Mouse (Mus musculus): ENCODE data around the gene Dcun1d1. TPM values are rescaled to one million over a fixed set of nuclear protein-coding genes. Genes with fewer than 3 reads are reported as not detected.

The Dcun1d1 gene
- total and polyA plus RNA-seq, 3 experiments = 32.6 to 72.4 (median 42.3) TPM

DNA sequence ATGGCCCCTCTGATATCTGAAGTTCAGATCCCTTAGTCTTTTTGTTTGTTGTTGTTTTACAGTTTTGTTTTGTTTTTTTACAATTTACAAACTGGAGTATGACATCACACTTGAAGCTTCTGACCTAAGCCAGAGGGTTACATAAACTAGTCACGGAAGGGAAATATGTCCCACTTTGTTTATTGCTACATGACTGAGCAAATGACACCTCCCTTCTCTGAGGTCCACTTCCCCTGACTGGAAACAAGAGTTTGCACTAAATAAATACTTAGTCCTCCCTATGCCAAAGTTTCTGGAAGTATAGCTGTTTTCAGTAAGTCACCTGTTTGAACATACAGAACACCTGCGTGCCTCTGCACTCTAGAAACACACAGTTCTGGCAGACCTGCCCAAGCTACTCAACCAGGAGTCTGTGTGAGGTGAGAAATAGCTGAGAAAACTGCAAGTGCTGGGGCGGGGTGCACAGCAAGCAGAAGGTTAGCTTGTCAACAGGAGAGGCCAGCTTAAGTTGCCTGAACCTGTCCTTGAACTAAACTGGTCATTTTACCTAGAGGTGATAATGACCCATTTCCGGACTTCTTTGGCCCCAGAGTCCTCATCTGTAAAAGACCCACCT lies 3.4 kb upstream of the Dcun1d1 start:
- Histone ChIP-seq H3K4me3 (replicated peaks in 1 of 3; ENCODE audit: low read depth in 2 of 3, low read length in 2 of 3, poor library complexity in 1 of 3) (no peak overlapping the region), H3K79me2 (replicated peaks; ENCODE audit: control insufficient read depth, extremely low read depth, insufficient read depth, poor library complexity, severe bottlenecking) (no peaks in the 10 kb centered on the region), H3K36me3 (replicated peaks in 1 of 2; ENCODE audit: control insufficient read depth in 1 of 2, insufficient read depth in 1 of 2, low read length in 1 of 2) (peaks cover 13 to 54% of the 10 kb centered on the region in 2 experiments), H3K4me2 (ENCODE audit: insufficient read depth, low read depth, poor library complexity, severe bottlenecking) (no peak overlapping the region), H3K9ac (ENCODE audit: insufficient read depth, low read depth) (no peak overlapping the region), H3K27ac (ENCODE audit: insufficient read depth, low read depth) (no peak overlapping the region), H3K9me3 (replicated peaks; ENCODE audit: low read length) (no peaks in the 10 kb centered on the region), H3K27me3 (replicated peaks) (no peaks in the 10 kb centered on the region), H3K4me1 (ENCODE audit: control insufficient read depth in 1 of 2, insufficient read depth in 2 of 2) (peaks cover 3 to 23% of the 10 kb centered on the region in 2 experiments; a peak in 2 of 4 replicates)
- no peak for DNase-seq (ENCODE audit: extremely low read depth)
- in situ Hi-C loops (cut with MboI; ENCODE audit: low pct_ligation_motif_present, low pct_unique_long_range_greater_than_20kb, low sequenced_read_pairs) (no loop called here), dilution Hi-C loops (cut with MboI; ENCODE audit: extremely low pct_ligation_motif_present, extremely low pct_unique_long_range_greater_than_20kb, low sequenced_read_pairs) (no loop called here)
- no peak for TF ChIP-seq ZKSCAN1 (IDR thresholded peaks at IDR 0.05; ENCODE audit: borderline replicate concordance, low read depth, low read length)
- TF ChIP-seq NELFE (IDR thresholded peaks at IDR 0.05; ENCODE audit: low read depth, low read length) = no peak
- no peak for TF ChIP-seq RAD21 (IDR thresholded peaks at IDR 0.05; ENCODE audit: low read depth, low read length)
- TF ChIP-seq USF1 (IDR thresholded peaks at IDR 0.05; ENCODE audit: low read depth, low read length) = no peak
- TF ChIP-seq SMC3 (IDR thresholded peaks at IDR 0.05; ENCODE audit: low read depth, low read length) = no peak
- TF ChIP-seq POLR2AphosphoS2 (IDR thresholded peaks at IDR 0.05; ENCODE audit: low read depth, low read length) = no peak
- no peak for TF ChIP-seq USF2 (conservative IDR thresholded peaks at IDR 0.05; ENCODE audit: low read depth, low read length)
- TF ChIP-seq ETS1 (conservative IDR thresholded peaks at IDR 0.05; ENCODE audit: low read depth, low read length) = no peak

DNA sequence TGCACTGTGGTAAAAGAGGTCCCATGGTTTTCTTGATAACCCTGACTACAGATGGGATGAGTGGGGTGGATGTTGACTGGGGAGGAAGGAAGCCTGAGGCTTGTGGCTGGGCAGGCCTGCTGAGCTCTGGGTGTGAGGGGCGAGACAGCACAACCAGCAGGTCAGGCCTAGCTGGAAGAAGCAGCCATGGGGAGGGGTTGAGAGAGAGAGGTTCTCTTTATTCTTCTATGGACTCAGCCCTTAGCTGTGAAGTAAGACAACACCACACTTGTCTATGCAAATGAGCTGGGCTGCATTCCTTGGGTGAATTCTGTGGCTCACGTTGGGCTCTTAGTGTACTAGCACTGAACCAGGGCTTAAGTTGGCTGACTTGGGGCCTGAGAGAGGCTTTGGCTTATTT lies 2.8 kb upstream of the Dcun1d1 start:
- no peak for DNase-seq (ENCODE audit: extremely low read depth)
- no peak overlapping the region for H3K9ac ChIP-seq (ENCODE audit: insufficient read depth, low read depth)
- TF ChIP-seq BHLHE40 (IDR thresholded peaks at IDR 0.05; ENCODE audit: low read depth, low read length) (no peak), ZNF384 (IDR thresholded peaks at IDR 0.05; ENCODE audit: low read depth, low read length) (no peak), MAZ (IDR thresholded peaks at IDR 0.05; ENCODE audit: low read depth, low read length) (no peak), JUND (conservative IDR thresholded peaks at IDR 0.05; ENCODE audit: low read depth, low read length) (no peak), CHD2 (IDR thresholded peaks at IDR 0.05; ENCODE audit: low read length) (no peak), USF2 (conservative IDR thresholded peaks at IDR 0.05; ENCODE audit: low read depth, low read length) (no peak), E2F4 (IDR thresholded peaks at IDR 0.05; ENCODE audit: insufficient replicate concordance, low read depth, low read length) (no peak), EP300 (IDR thresholded peaks at IDR 0.05; ENCODE audit: low read length) (no peak), CHD1 (IDR thresholded peaks at IDR 0.05; ENCODE audit: low read depth, low read length) (no peak), ZMIZ1 (IDR thresholded peaks at IDR 0.05; ENCODE audit: low read depth, low read length) (no peak), TBP (conservative IDR thresholded peaks at IDR 0.05; ENCODE audit: low read depth, low read length) (no peak), NELFE (IDR thresholded peaks at IDR 0.05; ENCODE audit: low read depth, low read length) (no peak), SIN3A (IDR thresholded peaks at IDR 0.05; ENCODE audit: low read length) (no peak), ELF1 (IDR thresholded peaks at IDR 0.05; ENCODE audit: low read depth, low read length) (no peak), MEF2A (IDR thresholded peaks at IDR 0.05; ENCODE audit: borderline replicate concordance, low read depth, low read length) (no peak), MXI1 (IDR thresholded peaks at IDR 0.05; ENCODE audit: low read depth, low read length) (no peak), RCOR1 (conservative IDR thresholded peaks at IDR 0.05; ENCODE audit: low read depth, low read length) (no peak), MYC (IDR thresholded peaks at IDR 0.05; ENCODE audit: low read depth, low read length) (no peak)
- H3K79me2 ChIP-seq (replicated peaks; ENCODE audit: control insufficient read depth, extremely low read depth, insufficient read depth, poor library complexity, severe bottlenecking) = peaks cover 5% of the 10 kb centered on the region; the same call in 1 of the 2 replicates
- H3K27me3 ChIP-seq (replicated peaks) = no peaks in the 10 kb centered on the region
- H3K27ac ChIP-seq (ENCODE audit: insufficient read depth, low read depth) = no peak overlapping the region
- H3K4me1 ChIP-seq (ENCODE audit: control insufficient read depth in 1 of 2, insufficient read depth in 2 of 2) = peaks cover 6 to 28% of the 10 kb centered on the region in 2 experiments; a peak in 3 of 4 replicates
- H3K9me3 ChIP-seq (replicated peaks; ENCODE audit: low read length) = no peaks in the 10 kb centered on the region
- H3K36me3 ChIP-seq (replicated peaks in 1 of 2; ENCODE audit: control insufficient read depth in 1 of 2, insufficient read depth in 1 of 2, low read length in 1 of 2) = peaks cover 15 to 59% of the 10 kb centered on the region in 2 experiments
- in situ Hi-C loops (cut with MboI; ENCODE audit: low pct_ligation_motif_present, low pct_unique_long_range_greater_than_20kb, low sequenced_read_pairs) = no loop called here
- H3K4me2 ChIP-seq (ENCODE audit: insufficient read depth, low read depth, poor library complexity, severe bottlenecking) = no peak overlapping the region
- dilution Hi-C loops (cut with MboI; ENCODE audit: extremely low pct_ligation_motif_present, extremely low pct_unique_long_range_greater_than_20kb, low sequenced_read_pairs) = no loop called here
- H3K4me3 ChIP-seq (replicated peaks in 1 of 3; ENCODE audit: low read depth in 2 of 3, low read length in 2 of 3, poor library complexity in 1 of 3) = no peak overlapping the region

Data from CH12.LX (cell line).